Mouse (Mus musculus): ENCODE measurements around the gene Bcl7b.

GRCm38 (mm10) chr5:135145955-135146354, 22.1 kb upstream of the Bcl7b start:
- TF ChIP-seq TAL1 (IDR thresholded peaks at IDR 0.05; ENCODE audit: low read length), result no peak
- no peak for TF ChIP-seq GATA1 (IDR thresholded peaks at IDR 0.05; ENCODE audit: low read length)
